Comparison of ENCODE assay signal across 19 mouse cellular contexts in the genomic region with DNA sequence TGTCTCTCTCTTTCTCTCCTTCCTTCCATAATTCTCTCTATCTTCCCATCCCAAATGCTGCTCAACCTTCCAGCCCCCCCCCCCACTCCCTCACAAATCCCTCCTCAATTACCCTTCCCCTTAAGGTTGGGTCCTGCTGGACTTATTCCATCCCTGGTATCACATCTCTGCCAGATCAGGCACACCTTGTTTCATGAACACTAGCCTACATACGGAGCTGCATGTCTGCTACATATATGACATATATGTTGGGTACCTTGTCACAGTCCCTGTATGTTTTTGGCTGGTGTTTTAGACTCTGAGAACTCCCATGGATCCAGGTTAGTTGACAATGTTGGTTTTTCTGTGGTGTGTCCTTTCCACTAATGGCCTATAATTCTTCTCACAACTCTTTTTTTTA.
"Had no signal": no experiment of that assay in that cellular context is flagged by ENCODE, and none has a peak within 500 bp of the region (broad histone marks: within the 10 kb centered on the region; RNA-seq: fewer than 3 reads in every experiment).

No protein-coding gene starts in this region.

- H3K4me1 ChIP-seq: midbrain, embryonic 10.5 days; midbrain, embryonic 12.5 days; midbrain, embryonic 15.5 days; neural tube, embryonic 13.5 days; neural tube, embryonic 15.5 days; stomach, embryonic 15.5 days had no signal

- DNase-seq: lung, adult 18-20 months; lung, embryonic 14.5 days; lung, postnatal 10 days; lung, postnatal 4 days; retina, postnatal 1 day; right cerebral cortex, adult 18-20 months; right cerebral cortex, postnatal 25 days; right cerebral cortex, postnatal 4 days; spleen, adult 18-20 months; thymus, adult 18-20 months; thymus, postnatal 14 days; thymus, postnatal 36 days had no signal

- H3K27ac ChIP-seq: midbrain, embryonic 10.5 days; midbrain, embryonic 12.5 days; midbrain, embryonic 15.5 days; neural tube, embryonic 13.5 days; neural tube, embryonic 15.5 days; stomach, embryonic 15.5 days had no signal

- H3K4me2 ChIP-seq: lung, embryonic 14.5 days; midbrain, embryonic 12.5 days; midbrain, embryonic 15.5 days; neural tube, embryonic 13.5 days; neural tube, embryonic 15.5 days; stomach, embryonic 15.5 days had no signal

- ATAC-seq: midbrain, embryonic 15.5 days had no signal

- H3K4me3 ChIP-seq: midbrain, embryonic 10.5 days; midbrain, embryonic 12.5 days; midbrain, embryonic 15.5 days; myocyte; neural tube, embryonic 13.5 days; neural tube, embryonic 15.5 days; stomach, embryonic 15.5 days had no signal

- H3K9ac ChIP-seq: lung, embryonic 14.5 days; midbrain, embryonic 12.5 days; midbrain, embryonic 15.5 days; neural tube, embryonic 13.5 days; neural tube, embryonic 15.5 days; stomach, embryonic 15.5 days had no signal

- H3K27me3 ChIP-seq: midbrain, embryonic 12.5 days; midbrain, embryonic 15.5 days; neural tube, embryonic 13.5 days; neural tube, embryonic 15.5 days; stomach, embryonic 15.5 days had no signal

- H3K36me3 ChIP-seq: midbrain, embryonic 10.5 days; midbrain, embryonic 12.5 days; midbrain, embryonic 15.5 days; neural tube, embryonic 13.5 days; neural tube, embryonic 15.5 days; stomach, embryonic 15.5 days had no signal
